Mouse (Mus musculus): ENCODE data around the gene Irf6. TPM values are rescaled to one million over a fixed set of nuclear protein-coding genes. Genes with fewer than 3 reads are reported as not detected.

Irf6 gene
- polyA plus RNA-seq, 1 experiment from 2014 or later: 4.8 TPM

DNA sequence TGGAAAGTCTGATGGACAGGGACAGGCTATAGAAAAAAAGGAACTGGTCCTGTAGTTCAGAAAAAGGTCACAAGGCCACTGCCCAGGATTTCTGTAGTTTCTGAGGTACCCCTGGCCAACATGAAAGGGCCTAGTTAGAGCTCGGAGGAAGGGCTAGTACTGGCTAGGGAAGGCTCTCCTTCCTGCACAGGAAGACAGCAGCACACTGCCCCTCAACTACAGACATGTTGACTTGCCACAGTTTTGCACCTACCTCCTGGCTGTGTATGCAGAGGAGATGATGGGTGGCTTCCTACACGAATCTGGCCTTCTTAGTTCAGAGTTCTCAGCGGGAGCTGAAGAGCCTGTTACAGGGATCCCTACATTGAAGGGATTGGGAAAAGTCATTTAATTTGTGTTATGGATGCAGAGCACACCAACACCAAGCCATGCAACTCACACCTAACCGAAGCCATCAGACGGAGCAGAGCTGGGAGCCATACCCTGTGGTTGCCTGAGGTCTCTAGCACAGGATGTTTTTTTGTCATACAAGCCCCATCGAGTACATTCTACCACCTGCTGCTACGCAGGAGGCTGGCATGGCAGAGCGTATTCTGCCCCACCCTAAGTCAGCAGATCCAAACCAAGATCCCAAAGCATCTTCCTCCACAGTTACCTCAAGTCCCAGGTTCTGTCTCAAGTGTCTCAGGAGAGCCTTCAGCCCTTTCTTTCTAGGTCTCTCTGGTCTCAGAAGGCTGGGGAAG is 47.9 kb downstream of the Irf6 start:
- H3K27me3 ChIP-seq: no peaks in the 10 kb centered on the region
- 0 out of 2 replicates have a peak, but pooled peaks cover 2% of the 10 kb centered on the region for H3K4me1 ChIP-seq (replicated peaks)
- H3K36me3 ChIP-seq: no peaks in the 10 kb centered on the region
- no peaks in the 10 kb centered on the region for H3K9me3 ChIP-seq (replicated peaks)
- peak overlapping the region; percentile 12; the same call in 1 of the 2 replicates for H3K4me2 ChIP-seq
- WGBS: 70% methylated on average over 8 of the region's 8 CpGs
- no peak overlapping the region for H3K9ac ChIP-seq
- H3K4me3 ChIP-seq: peak overlapping the region; percentile 6; the same call in 1 of the 2 replicates
- no peak for ATAC-seq (replicated peaks; ENCODE audit: insufficient number of reproducible peaks, insufficient read depth, low FRiP score, low read depth)
- peak overlapping the region; percentile 39; the same call in 1 of the 2 replicates for H3K27ac ChIP-seq

DNA sequence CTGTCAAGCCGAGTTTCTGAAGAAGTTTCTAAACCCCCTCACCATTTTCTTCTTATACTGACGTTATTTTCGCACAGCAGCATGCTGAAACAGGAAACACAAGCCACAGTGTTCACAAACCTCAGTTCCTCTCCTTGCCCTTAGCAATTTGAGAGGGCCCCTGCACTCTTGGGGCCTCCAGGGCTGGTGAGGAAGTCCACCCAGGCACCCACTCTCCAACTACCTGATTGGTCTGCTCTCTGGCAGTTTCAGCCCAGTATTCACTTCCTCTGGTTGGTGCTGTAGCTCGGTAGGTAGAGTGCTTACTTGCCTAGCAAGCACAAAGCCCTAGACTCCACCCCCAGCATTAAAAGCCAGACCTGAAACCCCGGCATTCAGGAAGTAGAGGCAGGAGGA is 48.5 kb downstream of the Irf6 start, which contains the start of gene Traf3ip3:
TSS of gene Traf3ip3 (minus strand) at position 321 of the 396 bp plus-strand sequence.
- Histone ChIP-seq H3K27me3 (no peaks in the 10 kb centered on the region), H3K9ac (no peak within 1 kb of the TSS), H3K36me3 (no peaks in the 10 kb centered on the region), H3K4me1 (replicated peaks) (0 out of 2 replicates have a peak, but pooled peaks cover 2% of the 10 kb centered on the region), H3K27ac (peak within 1 kb of the TSS; percentile 39; the same call in 1 of the 2 replicates), H3K9me3 (replicated peaks) (no peaks in the 10 kb centered on the region), H3K4me3 (peak within 1 kb of the TSS; percentile 6; the same call in 1 of the 2 replicates), H3K4me2 (peak within 1 kb of the TSS; percentile 12; the same call in 1 of the 2 replicates)
- WGBS: 61% methylated on average over 5 of the region's 5 CpGs
- ATAC-seq (replicated peaks; ENCODE audit: insufficient number of reproducible peaks, insufficient read depth, low FRiP score, low read depth): no peak

- H3K9ac ChIP-seq: no peak overlapping the region
- H3K36me3 ChIP-seq: no peaks in the 10 kb centered on the region
- no peak overlapping the region for H3K4me2 ChIP-seq
- no peak overlapping the region for H3K27ac ChIP-seq
- no peaks in the 10 kb centered on the region for H3K27me3 ChIP-seq
- no peak overlapping the region for H3K4me3 ChIP-seq
- H3K9me3 ChIP-seq (replicated peaks): no peaks in the 10 kb centered on the region
- H3K4me1 ChIP-seq (replicated peaks): no peaks in the 10 kb centered on the region
- ATAC-seq (replicated peaks; ENCODE audit: insufficient number of reproducible peaks, insufficient read depth, low FRiP score, low read depth): no peak
- 57% methylated on average over 2 of the region's 2 CpGs for WGBS
Observed at GRCm38 (mm10) chr1:193203821-193204220, 50.9 kb downstream of the Irf6 start.

DNA sequence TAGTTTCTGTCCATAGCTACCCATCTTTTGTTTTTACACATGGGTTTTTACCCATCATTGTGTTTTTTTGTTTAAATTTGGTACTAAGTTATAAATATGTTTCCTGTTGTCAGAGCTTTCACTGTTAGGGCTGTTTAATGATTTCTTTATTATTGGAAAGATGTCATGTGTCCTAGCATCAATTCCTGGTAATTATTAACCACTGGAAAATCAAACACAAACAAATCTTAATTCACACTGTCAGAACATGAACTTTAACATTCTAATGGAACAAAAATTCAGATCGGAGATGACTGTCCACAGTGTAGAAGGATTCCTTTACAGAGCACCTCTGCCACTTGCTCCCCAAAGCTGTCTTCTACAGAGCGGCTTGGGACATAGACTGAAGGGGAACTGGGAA is 52.5 kb downstream of the Irf6 start:
- WGBS: 83% methylated on average over 2 of the region's 2 CpGs

GRCm38 (mm10) chr1:193207503-193207902 is 54.6 kb downstream of the Irf6 start, which contains the start of gene Lamb3:
Gene Lamb3 (plus strand): TSS chr1:193207699.
- Histone ChIP-seq H3K9me3 (replicated peaks) (no peaks in the 10 kb centered on the region), H3K27ac (no peak within 1 kb of the TSS), H3K4me2 (no peak within 1 kb of the TSS), H3K9ac (no peak within 1 kb of the TSS), H3K4me1 (replicated peaks) (no peaks in the 10 kb centered on the region), H3K27me3 (no peaks in the 10 kb centered on the region), H3K4me3 (no peak within 1 kb of the TSS), H3K36me3 (no peaks in the 10 kb centered on the region)
- no peak for ATAC-seq (replicated peaks; ENCODE audit: insufficient number of reproducible peaks, insufficient read depth, low FRiP score, low read depth)
- 77% methylated on average over 3 of the region's 3 CpGs for WGBS

More for the DNA sequence above, 52.5 kb downstream of the Irf6 start:
- Histone ChIP-seq H3K4me2 (no peak overlapping the region), H3K4me1 (replicated peaks) (no peaks in the 10 kb centered on the region), H3K9me3 (replicated peaks) (no peaks in the 10 kb centered on the region), H3K27ac (no peak overlapping the region), H3K27me3 (no peaks in the 10 kb centered on the region), H3K36me3 (no peaks in the 10 kb centered on the region), H3K4me3 (no peak overlapping the region), H3K9ac (no peak overlapping the region)
- ATAC-seq (replicated peaks; ENCODE audit: insufficient number of reproducible peaks, insufficient read depth, low FRiP score, low read depth): no peak

DNA sequence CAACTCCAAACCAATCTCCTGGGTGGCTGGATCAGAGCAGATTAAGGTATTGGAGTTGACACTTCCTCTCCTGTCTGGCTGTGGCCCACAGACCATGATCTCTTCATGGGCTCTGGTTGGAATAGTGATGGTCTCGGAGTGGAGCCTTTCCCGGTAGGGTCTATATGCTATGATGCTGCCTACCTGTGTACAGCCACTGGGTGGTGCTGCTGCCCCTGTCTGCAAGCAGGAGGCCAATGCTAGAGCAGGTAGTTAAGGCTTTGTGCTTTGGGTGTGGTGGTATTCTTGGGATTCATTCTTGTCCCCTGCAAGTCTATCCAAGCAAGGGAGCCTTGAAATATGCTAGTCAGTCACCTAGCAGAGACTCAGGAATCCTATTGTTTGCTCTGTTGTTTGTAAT is 55.3 kb downstream of the Irf6 start:
- Histone ChIP-seq H3K27me3 (no peaks in the 10 kb centered on the region), H3K4me3 (no peak overlapping the region), H3K4me2 (no peak overlapping the region), H3K36me3 (no peaks in the 10 kb centered on the region), H3K4me1 (replicated peaks) (no peaks in the 10 kb centered on the region), H3K27ac (no peak overlapping the region), H3K9ac (no peak overlapping the region), H3K9me3 (replicated peaks) (no peaks in the 10 kb centered on the region)
- WGBS: 23% methylated on average over 2 of the region's 2 CpGs
- ATAC-seq (replicated peaks; ENCODE audit: insufficient number of reproducible peaks, insufficient read depth, low FRiP score, low read depth): peak; percentile 43; the same call in 1 of the 2 replicates

DNA sequence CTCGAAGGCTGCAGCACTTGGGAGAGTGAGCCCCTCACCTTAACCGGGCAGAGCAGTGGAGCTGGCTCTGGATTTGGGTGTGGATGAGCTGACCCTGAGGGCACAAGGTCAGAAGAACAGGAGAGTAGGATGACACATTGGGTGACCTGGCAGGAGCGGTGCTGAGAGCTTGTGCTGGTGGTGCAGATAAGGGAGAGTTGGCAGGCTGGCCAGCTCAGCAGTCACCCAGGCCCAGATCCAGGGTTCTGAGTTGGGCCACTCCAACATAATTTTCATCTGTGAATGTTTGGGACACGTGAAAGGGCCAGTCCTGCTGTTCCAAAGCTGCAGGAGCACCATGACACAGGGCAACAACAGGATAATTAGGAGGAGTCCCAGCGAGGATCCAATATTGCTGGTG is 58.5 kb downstream of the Irf6 start:
- H3K27ac ChIP-seq: no peak overlapping the region
- no peak overlapping the region for H3K4me3 ChIP-seq
- no peak overlapping the region for H3K9ac ChIP-seq
- H3K27me3 ChIP-seq: no peaks in the 10 kb centered on the region
- no peak overlapping the region for H3K4me2 ChIP-seq
- 56% methylated on average over 5 of the region's 5 CpGs for WGBS
- H3K4me1 ChIP-seq (replicated peaks): no peaks in the 10 kb centered on the region; the same call in 1 of the 2 replicates
- no peaks in the 10 kb centered on the region for H3K36me3 ChIP-seq
- no peaks in the 10 kb centered on the region for H3K9me3 ChIP-seq (replicated peaks)
- ATAC-seq (replicated peaks; ENCODE audit: insufficient number of reproducible peaks, insufficient read depth, low FRiP score, low read depth): no peak

DNA sequence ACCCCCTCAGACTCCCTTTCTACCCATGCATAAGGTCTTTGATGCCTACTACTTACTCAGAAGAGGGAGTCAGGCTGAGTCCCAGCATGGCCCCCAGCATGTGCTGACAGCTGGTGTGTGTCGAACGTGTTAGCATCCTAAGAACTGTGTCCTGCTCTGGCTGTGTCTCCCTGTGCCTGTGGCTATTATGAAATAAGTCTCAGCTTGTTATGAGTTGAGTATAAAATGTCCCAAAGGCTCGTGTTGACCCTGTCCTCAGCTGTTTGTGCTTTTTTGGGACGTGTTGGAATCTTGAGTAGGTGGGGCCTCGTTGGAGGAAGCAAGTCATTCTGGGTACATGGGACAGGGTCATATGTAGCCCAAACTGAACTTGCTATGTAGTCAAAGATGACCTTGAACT is 61.1 kb downstream of the Irf6 start:
- no peak overlapping the region for H3K9ac ChIP-seq
- ATAC-seq (replicated peaks; ENCODE audit: insufficient number of reproducible peaks, insufficient read depth, low FRiP score, low read depth): 0 out of 2 replicates have a peak, but pooled peaks have one; percentile 40

GRCm38 (mm10) chr1:193216000-193216399 is 63.1 kb downstream of the Irf6 start:
- ATAC-seq (replicated peaks; ENCODE audit: insufficient number of reproducible peaks, insufficient read depth, low FRiP score, low read depth): no peak
- H3K27me3 ChIP-seq: no peaks in the 10 kb centered on the region
- H3K27ac ChIP-seq: no peak overlapping the region
- no peak overlapping the region for H3K4me3 ChIP-seq
- H3K36me3 ChIP-seq: no peaks in the 10 kb centered on the region
- H3K9me3 ChIP-seq (replicated peaks): no peaks in the 10 kb centered on the region
- H3K4me2 ChIP-seq: no peak overlapping the region
- H3K9ac ChIP-seq: no peak overlapping the region
- no peaks in the 10 kb centered on the region; the same call in 1 of the 2 replicates for H3K4me1 ChIP-seq (replicated peaks)
- 66% methylated on average over 3 of the region's 3 CpGs for WGBS

More for the DNA sequence above, 61.1 kb downstream of the Irf6 start:
- no peak overlapping the region for H3K4me2 ChIP-seq
- H3K4me1 ChIP-seq (replicated peaks): no peaks in the 10 kb centered on the region; the same call in 1 of the 2 replicates
- H3K27me3 ChIP-seq: no peaks in the 10 kb centered on the region
- H3K9me3 ChIP-seq (replicated peaks): no peaks in the 10 kb centered on the region
- H3K36me3 ChIP-seq: no peaks in the 10 kb centered on the region
- H3K4me3 ChIP-seq: no peak overlapping the region
- no peak overlapping the region for H3K27ac ChIP-seq
- WGBS: 60% methylated on average over 5 of the region's 5 CpGs

GRCm38 (mm10) chr1:193220408-193220807 is 67.5 kb downstream of the Irf6 start:
- Histone ChIP-seq H3K27me3 (no peaks in the 10 kb centered on the region), H3K9me3 (replicated peaks) (no peaks in the 10 kb centered on the region), H3K9ac (no peak overlapping the region), H3K27ac (no peak overlapping the region), H3K4me3 (no peak overlapping the region), H3K4me2 (no peak overlapping the region), H3K4me1 (replicated peaks) (no peaks in the 10 kb centered on the region), H3K36me3 (no peaks in the 10 kb centered on the region)
- WGBS: 45% methylated on average over 5 of the region's 5 CpGs
- ATAC-seq (replicated peaks; ENCODE audit: insufficient number of reproducible peaks, insufficient read depth, low FRiP score, low read depth): no peak
